Mouse (Mus musculus) midbrain, embryonic 15.5 days (tissue): ENCODE data around the gene Pde4b. TPM values are rescaled to one million over a fixed set of nuclear protein-coding genes. Genes with fewer than 3 reads are reported as not detected.
"Not testable (repeated sequence)": the region's sequence is repeated elsewhere in the genome, so short reads cannot be mapped to it uniquely, and the experiment has no call there.

ENCODE experiments used
- ATAC-seq: fragments of 200-750 bp; cut with Nextera tagmentation; replicated peaks from 2 replicates; pipeline ENCODE4 v1.8.0; 2017; ENCODE audit warnings: moderate TSS enrichment
- H3K27ac ChIP-seq: fragments of 300-500 bp; sonication (generic); 2 replicates; pipeline ENCODE4 v1.5.1; 2015; ENCODE audit warnings: mild to moderate bottlenecking, inconsistent platforms
- H3K27me3 ChIP-seq: fragments of 300-500 bp; sonication (generic); replicated peaks from 2 replicates; pipeline ENCODE4 v1.6.1; 2015; ENCODE audit warnings: inconsistent platforms
- H3K36me3 ChIP-seq: fragments of 300-500 bp; sonication (generic); replicated peaks from 2 replicates; pipeline ENCODE4 v1.6.1; 2015; ENCODE audit warnings: inconsistent platforms
- H3K4me1 ChIP-seq: fragments of 300-500 bp; sonication (generic); 2 replicates; pipeline ENCODE4 v1.6.1; 2015; ENCODE audit warnings: inconsistent platforms
- H3K4me2 ChIP-seq: fragments of 300-500 bp; sonication (generic); 2 replicates; pipeline ENCODE4 v1.6.1; 2015; ENCODE audit warnings: inconsistent platforms, mild to moderate bottlenecking, moderate library complexity
- H3K4me3 ChIP-seq: fragments of 300-500 bp; sonication (generic); 2 replicates; pipeline ENCODE4 v1.5.1; 2015; ENCODE audit warnings: mild to moderate bottlenecking, inconsistent platforms
- H3K9ac ChIP-seq: fragments of 300-500 bp; sonication (generic); 2 replicates; pipeline ENCODE4 v1.6.1; 2015; ENCODE audit warnings: mild to moderate bottlenecking, inconsistent platforms
- H3K9me3 ChIP-seq: fragments of 300-500 bp; sonication (generic); 2 replicates; pipeline ENCODE4 v1.6.1; 2016; ENCODE audit warnings: inconsistent platforms
- WGBS: fragments of 180-500 bp; shearing (Covaris S2); methylation state at CpG from one replicate; pipeline ENCODE4 v1.1.7; 2015; ENCODE audit warnings: mixed read lengths; 5-methylcytosine and 5-hydroxymethylcytosine counted together
- polyA plus RNA-seq: library from polyadenylated mRNA; unstranded; fragments of >200 nt; fragmentation: Nextera tagmentation; extraction: Ambion mirVana; gene quantifications from 2 replicates; pipeline ENCODE4 v1.2.1, GENCODE M21; 2015

Gene Pde4b
- 50.8 and 54.9 TPM in 2 replicates for polyA plus RNA-seq

DNA sequence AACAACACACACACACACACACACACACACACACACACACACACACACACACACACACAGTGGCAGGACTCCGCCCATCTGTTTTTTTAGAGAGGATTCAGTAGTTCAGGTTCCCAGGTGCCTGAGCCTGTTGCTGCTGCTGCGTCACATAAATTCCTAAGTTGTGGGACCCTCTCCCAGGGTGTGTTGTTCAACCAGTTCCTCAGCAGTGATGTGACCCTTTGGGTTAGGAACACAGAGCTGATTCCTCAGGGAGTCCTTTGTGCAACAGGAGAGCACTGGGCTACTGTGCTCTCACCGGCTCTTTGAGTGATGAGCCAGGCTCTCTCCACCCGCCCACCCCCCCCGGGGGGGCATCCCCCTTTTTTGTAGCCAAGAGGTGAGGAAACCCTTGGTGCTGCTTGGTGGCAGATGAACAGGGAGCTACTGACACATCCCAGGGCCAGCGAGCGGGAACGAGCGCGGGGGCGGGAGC is at the start of gene Pde4b:
Gene Pde4b (plus strand): TSS at position 453 of the 475 bp plus-strand sequence.
- H3K27ac ChIP-seq: peak within 1 kb of the TSS; percentile 69
- WGBS: 11% methylated on average over 10 of the region's 11 CpGs

DNA sequence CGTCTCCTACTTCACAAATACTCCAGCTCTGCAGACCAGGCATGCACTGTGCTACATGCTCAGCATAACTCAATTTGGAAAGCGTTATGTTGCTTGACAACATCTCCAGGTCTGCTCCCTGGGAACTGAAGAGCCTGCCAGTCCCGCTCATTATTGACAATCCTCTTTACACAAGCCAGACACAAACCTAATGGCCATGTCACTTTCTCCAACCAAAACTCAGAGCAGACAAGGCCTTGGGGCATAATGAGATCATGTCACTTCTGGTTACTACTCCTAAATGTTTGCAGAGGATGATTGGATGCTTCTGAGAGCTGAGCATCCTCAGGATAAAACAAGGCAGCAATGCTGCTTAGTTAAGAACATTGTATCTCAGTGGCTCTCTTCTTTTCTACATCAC is 47.2 kb upstream of the Pde4b start:
- no peak; the same call in 1 of the 2 replicates for ATAC-seq
- Histone ChIP-seq H3K27me3 (no peaks in the 10 kb centered on the region), H3K9me3 (no peaks in the 10 kb centered on the region), H3K4me1 (no peaks in the 10 kb centered on the region), H3K4me3 (no peak overlapping the region), H3K27ac (no peak overlapping the region), H3K4me2 (no peak overlapping the region), H3K9ac (no peak overlapping the region), H3K36me3 (no peaks in the 10 kb centered on the region)
- WGBS: 75% methylated on average over 3 of the region's 3 CpGs

More for the DNA sequence above, at the start of gene Pde4b:
- no peaks in the 10 kb centered on the region for H3K36me3 ChIP-seq
- peak; percentile 53; the same call in 1 of the 2 replicates for ATAC-seq
- peak within 1 kb of the TSS; percentile 68 for H3K9ac ChIP-seq
- peaks cover 13% of the 10 kb centered on the region; the same call in 1 of the 2 replicates for H3K27me3 ChIP-seq
- H3K4me1 ChIP-seq: peaks cover 10% of the 10 kb centered on the region
- peak within 1 kb of the TSS; percentile 73 for H3K4me3 ChIP-seq
- H3K4me2 ChIP-seq: peak within 1 kb of the TSS; percentile 95
- H3K9me3 ChIP-seq: no peaks in the 10 kb centered on the region

DNA sequence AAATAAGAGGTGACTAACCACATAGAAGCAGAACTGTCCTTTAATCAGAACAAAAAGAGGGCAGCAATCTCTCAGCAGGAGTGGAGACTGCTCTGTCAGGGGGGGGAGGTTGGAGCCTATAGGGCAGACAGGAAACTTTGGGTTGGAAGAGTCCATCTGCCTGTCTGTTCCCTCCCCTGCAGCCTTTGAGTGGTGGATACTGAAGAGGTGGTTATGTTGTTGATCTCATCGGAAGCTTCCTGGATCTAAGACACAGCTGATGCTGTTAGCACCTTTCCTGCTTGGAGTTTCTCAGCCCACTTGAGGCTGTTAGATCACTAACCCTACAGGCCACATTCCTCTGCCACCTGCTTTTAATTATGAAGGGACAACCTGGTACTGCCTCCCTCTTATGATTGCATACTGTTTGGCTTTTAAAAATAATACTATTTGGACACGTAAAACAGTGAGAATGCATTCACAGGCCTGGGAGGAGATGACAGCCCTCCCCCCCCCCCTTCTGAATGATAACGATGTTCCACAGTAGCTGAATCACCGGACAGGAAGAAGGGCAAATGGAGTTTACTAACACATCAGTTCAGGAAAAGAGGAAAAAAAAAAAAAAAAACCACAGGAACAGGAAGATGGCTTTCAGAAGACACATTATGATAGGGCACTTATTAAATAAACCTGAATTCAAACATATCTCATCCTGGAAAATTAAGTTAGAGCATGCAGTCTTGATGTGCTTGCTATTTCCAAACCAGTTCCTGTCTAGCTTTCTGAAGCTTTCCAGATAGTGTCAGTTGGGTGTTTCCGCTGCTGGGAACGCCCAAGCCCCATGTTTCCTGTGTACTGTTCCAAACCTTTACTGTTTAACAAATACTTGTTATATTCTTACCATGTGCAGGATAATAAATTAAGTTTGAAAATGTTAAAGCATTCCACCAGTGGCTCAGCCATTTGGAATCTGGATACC is 41.9 kb upstream of the Pde4b start:
- Histone ChIP-seq H3K4me1 (no peaks in the 10 kb centered on the region), H3K27ac (no peak overlapping the region), H3K9me3 (no peaks in the 10 kb centered on the region), H3K4me2 (no peak overlapping the region), H3K4me3 (no peak overlapping the region), H3K9ac (no peak overlapping the region), H3K27me3 (no peaks in the 10 kb centered on the region), H3K36me3 (no peaks in the 10 kb centered on the region)
- ATAC-seq: no peak
- 79% methylated on average over 6 of the region's 6 CpGs for WGBS

DNA sequence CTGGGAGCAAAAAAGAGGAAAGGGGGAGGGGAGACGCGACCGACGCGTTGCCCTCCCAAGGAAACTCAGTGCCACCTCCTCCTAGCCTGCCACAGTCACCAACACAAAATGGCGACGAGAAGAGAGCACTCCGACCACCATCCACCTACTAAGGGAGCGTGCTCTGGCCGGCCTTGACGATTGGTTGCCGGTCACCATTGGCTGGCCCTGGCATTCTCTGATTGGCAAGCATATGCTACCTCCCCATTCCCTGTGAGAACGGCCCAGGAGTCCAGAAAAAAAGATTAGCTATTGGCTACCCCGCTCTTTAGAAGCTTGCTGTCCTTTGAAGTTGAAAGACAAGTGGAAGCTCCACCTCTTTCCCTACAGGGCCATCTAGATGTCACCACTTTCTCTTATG is 38.0 kb upstream of the Pde4b start:
- H3K9ac ChIP-seq, H3K4me2 ChIP-seq, H3K9me3 ChIP-seq, H3K4me1 ChIP-seq, H3K27me3 ChIP-seq, H3K36me3 ChIP-seq, H3K4me3 ChIP-seq, H3K27ac ChIP-seq: not testable (repeated sequence)
- WGBS: 92% methylated on average over 14 of the region's 14 CpGs
- peak; percentile 73; the same call in 1 of the 2 replicates for ATAC-seq

DNA sequence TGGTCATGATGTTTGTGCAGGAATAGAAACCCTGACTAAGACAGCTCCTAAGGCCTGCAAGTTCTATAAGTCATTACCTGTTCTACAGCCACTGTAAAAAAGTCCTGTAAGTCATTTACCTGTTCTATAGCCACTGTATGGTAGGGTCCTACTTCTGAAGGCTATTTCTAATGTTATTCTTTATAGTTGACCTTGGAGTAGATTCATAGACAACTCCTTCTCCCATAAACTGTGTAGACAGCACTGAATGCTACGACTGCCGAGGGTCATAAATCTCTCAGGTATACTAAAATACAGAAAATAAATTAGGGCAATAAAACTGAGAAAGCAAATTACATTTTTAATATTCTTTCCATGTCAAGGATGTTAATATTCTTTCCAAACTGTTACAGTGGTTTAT is 26.0 kb upstream of the Pde4b start:
- Histone ChIP-seq H3K27me3 (no peaks in the 10 kb centered on the region), H3K9ac (no peak overlapping the region), H3K4me3 (no peak overlapping the region), H3K9me3 (no peaks in the 10 kb centered on the region), H3K36me3 (no peaks in the 10 kb centered on the region), H3K4me1 (no peaks in the 10 kb centered on the region), H3K4me2 (no peak overlapping the region), H3K27ac (no peak overlapping the region)
- 91% methylated on average over 2 of the region's 2 CpGs for WGBS
- ATAC-seq: no peak

DNA sequence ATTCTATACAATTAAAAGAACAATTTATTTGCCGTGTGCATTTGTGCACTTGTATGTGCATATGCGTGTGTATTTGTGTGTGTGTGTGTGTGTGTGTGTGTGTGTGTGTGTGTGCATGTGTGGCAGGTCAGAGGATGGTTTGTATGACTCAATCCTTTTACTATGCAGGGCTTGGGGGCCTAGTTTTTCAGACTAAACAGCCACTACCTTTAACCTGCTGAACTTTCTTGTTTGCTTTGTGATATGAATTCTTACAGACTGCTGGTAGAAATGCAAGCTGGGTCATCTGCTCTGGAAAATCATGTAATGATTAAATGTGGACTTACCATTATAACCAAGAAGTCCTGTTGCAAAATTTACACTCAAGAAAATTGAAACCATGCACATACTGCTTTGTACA is 18.0 kb upstream of the Pde4b start:
- Histone ChIP-seq H3K27me3 (no peaks in the 10 kb centered on the region), H3K4me1 (no peaks in the 10 kb centered on the region), H3K36me3 (no peaks in the 10 kb centered on the region), H3K4me2 (no peak overlapping the region), H3K9me3 (no peaks in the 10 kb centered on the region), H3K9ac (no peak overlapping the region), H3K27ac (no peak overlapping the region), H3K4me3 (no peak overlapping the region)
- no peak for ATAC-seq
- WGBS: 88% methylated on average over 2 of the region's 2 CpGs

DNA sequence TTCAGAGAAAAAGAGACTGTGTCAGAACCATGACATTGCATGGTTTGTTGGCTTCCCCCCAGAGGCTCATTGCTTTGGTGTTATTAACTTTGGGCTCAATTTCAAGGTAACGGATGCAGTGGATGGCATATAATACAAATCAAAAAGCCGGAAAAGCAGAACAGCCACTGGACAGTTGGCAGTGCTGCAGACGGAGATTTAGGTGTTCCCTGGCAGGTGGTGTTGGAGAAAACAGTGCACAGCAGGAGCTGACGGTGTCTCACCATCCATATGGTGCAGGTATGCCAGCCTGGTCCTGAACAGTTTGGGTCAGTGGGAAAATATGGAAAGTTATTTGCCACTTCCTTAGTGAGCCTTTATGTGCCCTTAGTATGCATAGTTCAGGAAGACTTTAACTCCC is 1.0 kb upstream of the Pde4b start:
- H3K4me3 ChIP-seq: no peak overlapping the region
- H3K27me3 ChIP-seq: peaks cover 13% of the 10 kb centered on the region; the same call in 1 of the 2 replicates
- H3K36me3 ChIP-seq: no peaks in the 10 kb centered on the region
- H3K9me3 ChIP-seq: no peaks in the 10 kb centered on the region
- no peak for ATAC-seq
- no peak overlapping the region for H3K9ac ChIP-seq
- no peak overlapping the region for H3K27ac ChIP-seq
- peaks cover 10% of the 10 kb centered on the region for H3K4me1 ChIP-seq
- WGBS: 76% methylated on average over 4 of the region's 4 CpGs
- no peak overlapping the region for H3K4me2 ChIP-seq

DNA sequence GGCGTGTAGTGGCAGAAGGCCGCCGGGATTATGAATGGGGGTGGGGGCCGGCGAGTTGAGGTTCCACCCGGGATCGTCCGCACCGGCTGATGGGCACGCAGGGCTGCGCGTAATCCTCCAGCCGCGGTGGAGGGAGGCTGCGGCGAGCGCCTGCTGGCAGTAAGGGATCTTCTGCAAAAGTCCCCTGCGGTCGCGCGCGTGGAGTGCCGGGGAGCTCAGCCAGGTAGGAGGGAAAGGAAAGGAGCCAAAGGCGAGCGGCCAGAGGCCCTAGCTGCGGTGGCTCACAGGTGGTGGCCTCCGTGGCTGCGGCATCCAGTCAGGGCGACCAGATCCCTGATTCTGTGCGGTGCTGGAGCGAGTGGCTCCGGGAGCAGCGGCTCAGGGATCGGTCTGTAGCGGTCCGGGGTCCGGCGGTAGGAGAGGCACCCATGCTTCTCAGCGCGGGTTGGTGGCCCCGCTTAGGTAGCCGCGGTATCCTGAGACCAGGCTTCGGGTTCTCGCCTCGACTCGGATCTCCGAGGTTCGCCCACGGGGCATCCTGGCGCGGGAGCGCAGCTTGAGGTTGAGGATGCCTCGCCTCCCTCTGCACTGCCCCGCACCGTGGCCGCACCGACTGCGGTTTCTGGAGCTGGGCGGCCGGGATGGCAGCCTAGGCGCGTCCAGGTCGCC is 357 bp downstream of the Pde4b start:
- peak overlapping the region; percentile 69 for H3K27ac ChIP-seq
- H3K4me1 ChIP-seq: peaks cover 10% of the 10 kb centered on the region
- H3K9ac ChIP-seq: peak overlapping the region; percentile 68
- no peaks in the 10 kb centered on the region for H3K9me3 ChIP-seq
- 1% methylated on average over 64 of the region's 64 CpGs for WGBS
- ATAC-seq: peak; percentile 90
- peak overlapping the region; percentile 95 for H3K4me2 ChIP-seq
- peaks cover 13% of the 10 kb centered on the region; the same call in 1 of the 2 replicates for H3K27me3 ChIP-seq
- no peaks in the 10 kb centered on the region for H3K36me3 ChIP-seq
- H3K4me3 ChIP-seq: peak overlapping the region; percentile 73

DNA sequence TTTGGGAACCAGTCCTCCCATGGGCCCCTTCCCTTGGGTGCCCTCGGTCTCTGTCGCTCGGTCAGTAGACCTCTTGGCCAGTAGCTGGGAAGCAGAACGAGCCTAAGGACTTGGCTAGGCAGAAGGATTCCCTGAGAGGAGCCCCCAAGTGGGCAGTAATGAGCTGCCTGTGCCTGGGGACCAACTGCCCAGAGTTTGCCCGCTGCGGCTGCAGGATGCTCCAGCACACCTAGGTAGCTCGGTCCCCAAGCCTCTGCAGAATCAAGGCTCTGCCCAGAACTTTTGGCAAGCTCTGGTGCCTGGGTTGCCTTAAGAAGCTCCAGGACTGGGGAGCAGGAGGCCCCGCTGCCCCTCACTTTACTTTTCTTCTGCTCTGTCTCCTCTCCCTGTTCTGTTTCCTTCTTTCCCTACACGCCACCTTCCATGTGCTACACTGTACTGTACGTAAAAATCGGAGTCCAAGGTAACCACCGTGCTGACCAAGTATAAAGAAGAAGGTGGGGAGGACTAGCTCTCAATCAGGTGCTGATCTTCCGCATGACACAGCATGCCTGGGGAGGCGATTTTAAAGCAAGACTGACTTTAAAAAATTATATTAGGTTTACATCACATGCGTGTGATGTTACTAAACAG is 1.0 kb downstream of the Pde4b start:
- H3K9ac ChIP-seq: peak overlapping the region; percentile 68
- 22% methylated on average over 15 of the region's 15 CpGs for WGBS
- ATAC-seq: peak; percentile 73
- H3K27ac ChIP-seq: peak overlapping the region; percentile 69; the same call in 1 of the 2 replicates
- H3K4me2 ChIP-seq: peak overlapping the region; percentile 95
- peaks cover 10% of the 10 kb centered on the region for H3K4me1 ChIP-seq
- H3K27me3 ChIP-seq: peaks cover 13% of the 10 kb centered on the region; the same call in 1 of the 2 replicates
- peak overlapping the region; percentile 73 for H3K4me3 ChIP-seq
- H3K36me3 ChIP-seq: no peaks in the 10 kb centered on the region
- H3K9me3 ChIP-seq: no peaks in the 10 kb centered on the region

DNA sequence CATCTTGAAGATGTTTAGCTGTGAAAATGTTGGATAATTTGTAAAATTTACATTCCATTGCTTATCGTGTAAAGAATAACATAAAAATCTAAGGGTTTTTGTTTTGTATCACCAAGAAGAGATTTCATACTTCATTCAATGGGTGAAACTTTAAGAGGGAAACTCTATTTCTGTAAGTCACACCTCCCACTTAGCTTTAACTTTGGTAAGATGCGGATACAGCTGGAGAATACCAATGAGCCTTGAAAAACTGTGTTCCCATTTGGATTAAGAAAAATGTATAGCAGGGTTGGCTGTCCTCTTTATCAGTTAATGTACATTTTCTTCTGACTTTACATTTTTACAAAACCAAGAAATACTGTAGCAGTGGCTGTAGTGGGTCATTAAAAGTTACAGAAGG is 8.5 kb downstream of the Pde4b start:
- H3K4me2 ChIP-seq: no peak overlapping the region
- no peak overlapping the region for H3K4me3 ChIP-seq
- 95% methylated on average over 2 of the region's 2 CpGs for WGBS
- no peaks in the 10 kb centered on the region for H3K27me3 ChIP-seq
- no peaks in the 10 kb centered on the region for H3K9me3 ChIP-seq
- ATAC-seq: no peak
- H3K27ac ChIP-seq: no peak overlapping the region
- no peaks in the 10 kb centered on the region for H3K4me1 ChIP-seq
- no peaks in the 10 kb centered on the region for H3K36me3 ChIP-seq
- H3K9ac ChIP-seq: no peak overlapping the region

DNA sequence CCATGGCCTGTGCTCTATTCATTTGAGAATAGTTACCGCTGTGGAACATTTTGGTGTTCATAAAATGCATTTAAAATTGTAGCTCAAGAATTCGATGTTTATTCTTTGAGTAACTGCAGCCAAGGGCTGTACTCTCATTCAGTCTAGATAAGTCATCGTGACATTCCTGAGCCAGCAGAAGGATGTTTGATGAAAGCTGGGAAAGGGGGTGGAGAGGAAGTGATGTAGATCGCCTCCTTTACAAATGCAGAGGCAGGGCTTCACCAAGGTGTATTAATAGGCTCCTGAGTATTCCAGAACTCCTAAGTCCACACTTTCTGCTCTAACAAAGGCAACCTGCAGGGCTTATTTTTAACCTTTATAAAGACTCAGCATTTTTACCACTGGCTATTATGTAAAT is 14.9 kb downstream of the Pde4b start:
- Histone ChIP-seq H3K4me3 (no peak overlapping the region), H3K9ac (no peak overlapping the region), H3K27me3 (no peaks in the 10 kb centered on the region), H3K4me2 (no peak overlapping the region), H3K27ac (no peak overlapping the region), H3K4me1 (no peaks in the 10 kb centered on the region), H3K9me3 (no peaks in the 10 kb centered on the region), H3K36me3 (no peaks in the 10 kb centered on the region)
- WGBS: 78% methylated on average over 4 of the region's 4 CpGs
- no peak for ATAC-seq

DNA sequence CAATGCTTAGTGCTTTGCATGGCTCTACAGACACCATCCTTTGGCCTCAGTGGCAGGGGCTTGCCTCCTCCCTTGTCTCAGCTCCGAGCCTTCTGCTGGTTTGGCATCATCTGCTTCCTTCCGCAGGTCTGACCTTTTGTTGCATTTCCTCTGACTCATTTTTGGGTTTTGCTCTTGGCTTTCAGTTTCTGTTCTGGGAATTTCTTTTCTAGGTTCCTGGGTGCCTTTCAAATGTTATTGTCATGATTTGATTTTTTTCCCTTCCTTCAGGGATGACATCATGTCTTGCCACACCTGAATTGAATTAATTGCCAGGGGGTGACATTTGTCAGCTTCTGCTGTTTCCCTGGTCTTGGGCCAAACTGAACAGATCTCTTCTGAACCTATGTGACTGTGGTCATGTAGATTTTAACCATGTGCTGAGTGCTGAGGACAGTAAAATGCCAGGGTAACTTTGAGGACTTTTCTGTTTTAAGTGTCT is 17.2 kb downstream of the Pde4b start:
- H3K27me3 ChIP-seq: no peaks in the 10 kb centered on the region
- H3K9ac ChIP-seq: no peak overlapping the region
- WGBS: 78% methylated on average over 2 of the region's 2 CpGs
- no peaks in the 10 kb centered on the region for H3K4me1 ChIP-seq
- H3K4me3 ChIP-seq: no peak overlapping the region
- H3K36me3 ChIP-seq: no peaks in the 10 kb centered on the region
- no peak overlapping the region for H3K27ac ChIP-seq
- no peak overlapping the region for H3K4me2 ChIP-seq
- ATAC-seq: no peak
- H3K9me3 ChIP-seq: no peaks in the 10 kb centered on the region
